Mouse (Mus musculus) intestine, postnatal 0 days (tissue): ENCODE measurements around the gene Krtap4-1. TPM values are rescaled to one million over a fixed set of nuclear protein-coding genes. Genes with fewer than 3 reads are reported as not detected.
"Not testable (repeated sequence)": the region's sequence is repeated elsewhere in the genome, so short reads cannot be mapped to it uniquely, and the experiment has no call there.

Source experiments
- ATAC-seq: fragments of 200-750 bp; cut with Nextera tagmentation; 2 replicates; pipeline ENCODE4 v1.8.0; 2017; ENCODE audit warnings: mild to moderate bottlenecking, moderate TSS enrichment, moderate library complexity
- H3K27ac ChIP-seq: fragments of 300-500 bp; sonication (generic); 2 replicates; pipeline ENCODE4 v1.5.1; 2014; ENCODE audit warnings: mild to moderate bottlenecking, low read depth, low read length, moderate library complexity
- H3K27me3 ChIP-seq: fragments of 300-500 bp; sonication (generic); replicated peaks from 2 replicates; pipeline ENCODE4 v1.6.1; 2014; ENCODE audit warnings: low read length, mixed read lengths; ENCODE audit not compliant: control insufficient read depth, insufficient read depth
- H3K36me3 ChIP-seq: fragments of 300-500 bp; sonication (generic); 2 replicates; pipeline ENCODE4 v1.6.1; 2014; ENCODE audit warnings: mild to moderate bottlenecking, moderate library complexity; ENCODE audit not compliant: control insufficient read depth, insufficient read depth
- H3K4me1 ChIP-seq: fragments of 300-500 bp; sonication (generic); replicated peaks from 2 replicates; pipeline ENCODE4 v1.6.1; 2014; ENCODE audit warnings: antibody characterized with exemption, low read length, mixed read lengths; ENCODE audit not compliant: control insufficient read depth, insufficient read depth
- H3K4me2 ChIP-seq: fragments of 300-500 bp; sonication (generic); replicated peaks from 2 replicates; pipeline ENCODE4 v1.6.1; 2014; ENCODE audit warnings: low read depth, mild to moderate bottlenecking, moderate library complexity
- H3K4me3 ChIP-seq: fragments of 300-500 bp; sonication (generic); 2 replicates; pipeline ENCODE4 v1.5.1; 2014; ENCODE audit warnings: low read depth, low read length
- H3K9ac ChIP-seq: fragments of 300-500 bp; sonication (generic); 2 replicates; pipeline ENCODE4 v1.6.1; 2014; ENCODE audit warnings: mild to moderate bottlenecking, low read depth, low read length
- H3K9me3 ChIP-seq: fragments of 300-500 bp; sonication (generic); 2 replicates; pipeline ENCODE4 v1.6.1; 2016; ENCODE audit warnings: mixed run types; ENCODE audit not compliant: control insufficient read depth
- CTCF ChIP-seq: sonication (generic); IDR thresholded peaks from 2 replicates; pipeline ENCODE4 v1.5.1; 2016; ENCODE audit warnings: low read depth, mild to moderate bottlenecking, control low read depth, antibody characterized with exemption, moderate library complexity
- WGBS: fragments of 180-500 bp; shearing (Covaris S2); extraction: QIAGEN DNeasy Blood & Tissue Kit; methylation state at CpG from one replicate; pipeline ENCODE4 v1.1.7; 2014; 5-methylcytosine and 5-hydroxymethylcytosine counted together
- polyA plus RNA-seq: library from polyadenylated mRNA; unstranded; fragments of >200 nt; fragmentation: Nextera tagmentation; extraction: Ambion mirVana; gene quantifications from 2 replicates; pipeline ENCODE4 v1.2.1, GENCODE M21; 2015

The Krtap4-1 gene
- polyA plus RNA-seq, 1 experiment from 2014 or later = not detected

DNA sequence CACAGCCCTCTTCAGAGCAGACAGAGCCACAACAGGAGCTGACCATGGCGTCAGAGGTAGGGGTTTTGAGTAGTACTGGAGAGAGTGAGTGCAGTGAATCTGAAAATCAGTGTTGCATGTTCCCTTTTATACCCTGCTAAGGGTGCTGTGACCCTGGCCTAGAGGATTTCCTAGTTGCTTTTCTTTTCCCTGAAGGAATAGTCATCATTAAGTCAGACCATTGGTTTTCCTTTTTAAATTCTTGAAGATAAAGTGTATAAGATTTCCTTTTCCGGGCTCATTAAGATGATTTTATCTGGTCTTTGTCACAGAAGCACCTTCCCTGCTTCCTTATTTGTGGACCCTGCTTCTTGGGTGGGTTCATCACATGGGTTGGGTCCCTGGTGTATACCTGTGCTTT lies 22.1 kb upstream of the Krtap4-1 start, which contains the start of gene Gm11555:
Gene Gm11555 (minus strand): TSS at position 101 of the 400 bp plus-strand sequence.
- H3K9ac ChIP-seq = no peak within 1 kb of the TSS
- WGBS = 84% methylated on average over 2 of the region's 2 CpGs
- H3K36me3 ChIP-seq = no peaks in the 10 kb centered on the region
- no peaks in the 10 kb centered on the region for H3K27me3 ChIP-seq
- no peak for ATAC-seq
- no peaks in the 10 kb centered on the region for H3K4me1 ChIP-seq
- no peak within 1 kb of the TSS for H3K4me3 ChIP-seq
- H3K27ac ChIP-seq = no peak within 1 kb of the TSS
- H3K9me3 ChIP-seq = no peaks in the 10 kb centered on the region
- H3K4me2 ChIP-seq = no peak within 1 kb of the TSS
- no peak for TF ChIP-seq CTCF

GRCm38 (mm10) chr11:99646444-99646843 lies 18.4 kb upstream of the Krtap4-1 start:
- 85% methylated on average over 15 of the region's 15 CpGs for WGBS
- Histone ChIP-seq H3K9ac (no peak overlapping the region), H3K4me1 (no peaks in the 10 kb centered on the region), H3K4me2 (no peak overlapping the region), H3K9me3 (no peaks in the 10 kb centered on the region), H3K27me3 (no peaks in the 10 kb centered on the region), H3K4me3 (no peak overlapping the region), H3K36me3 (no peaks in the 10 kb centered on the region), H3K27ac (no peak overlapping the region)
- ATAC-seq = no peak
- TF ChIP-seq CTCF = no peak

- Histone ChIP-seq H3K4me1 (no peaks in the 10 kb centered on the region), H3K27ac (no peak overlapping the region), H3K9me3 (no peaks in the 10 kb centered on the region), H3K4me3 (no peak overlapping the region), H3K36me3 (no peaks in the 10 kb centered on the region), H3K9ac (no peak overlapping the region), H3K4me2 (no peak overlapping the region), H3K27me3 (no peaks in the 10 kb centered on the region)
- TF ChIP-seq CTCF = no peak
- 74% methylated on average over 3 of the region's 3 CpGs for WGBS
- no peak for ATAC-seq
Measured at GRCm38 (mm10) chr11:99644351-99644750, 16.3 kb upstream of the Krtap4-1 start.

DNA sequence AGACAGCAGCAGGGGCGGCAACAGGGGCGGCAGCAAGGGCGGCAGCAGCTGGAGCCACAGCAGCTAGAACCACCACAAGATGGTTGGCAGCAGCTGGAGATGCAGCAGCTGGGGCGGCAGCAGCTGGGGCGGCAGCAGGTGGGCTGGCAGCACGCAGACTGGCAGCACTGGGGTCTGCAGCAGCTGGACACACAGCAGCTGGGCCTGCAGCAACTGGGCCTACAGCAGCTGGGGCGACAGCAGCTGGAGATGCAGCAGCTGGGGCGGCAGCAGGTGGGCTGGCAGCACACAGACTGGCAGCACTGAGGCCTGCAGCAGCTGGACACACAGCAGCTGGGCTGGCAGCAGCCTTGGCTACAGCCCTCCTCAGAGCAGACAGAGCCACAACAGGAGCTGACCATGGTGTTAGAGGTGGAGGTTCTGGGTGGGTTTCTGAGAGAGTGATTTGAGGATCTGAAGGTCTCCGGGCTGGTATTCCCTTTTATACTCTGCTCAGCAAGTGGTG lies 15.6 kb upstream of the Krtap4-1 start, which contains the start of gene Krtap4-7:
Gene Krtap4-7 (minus strand): TSS at position 455 of the 505 bp plus-strand sequence.
- not testable (repeated sequence) for ATAC-seq, H3K36me3 ChIP-seq, H3K27me3 ChIP-seq, H3K4me3 ChIP-seq, H3K9ac ChIP-seq, H3K4me1 ChIP-seq, H3K4me2 ChIP-seq, H3K9me3 ChIP-seq, H3K27ac ChIP-seq
- WGBS = 73% methylated on average over 9 of the region's 9 CpGs

- Histone ChIP-seq H3K4me3 (no peak overlapping the region), H3K9ac (no peak overlapping the region), H3K4me2 (no peak overlapping the region), H3K4me1 (no peaks in the 10 kb centered on the region), H3K9me3 (no peaks in the 10 kb centered on the region), H3K27me3 (no peaks in the 10 kb centered on the region), H3K27ac (no peak overlapping the region), H3K36me3 (no peaks in the 10 kb centered on the region)
- 23% methylated on average over 1 of the region's 1 CpGs for WGBS
- no peak for TF ChIP-seq CTCF
- no peak for ATAC-seq
Measured at GRCm38 (mm10) chr11:99640926-99641325, 12.9 kb upstream of the Krtap4-1 start.

- ATAC-seq = no peak
- WGBS = 71% methylated on average over 1 of the region's 1 CpGs
- no peaks in the 10 kb centered on the region for H3K27me3 ChIP-seq
- H3K36me3 ChIP-seq = no peaks in the 10 kb centered on the region
- no peak overlapping the region for H3K9ac ChIP-seq
- no peaks in the 10 kb centered on the region for H3K9me3 ChIP-seq
- H3K27ac ChIP-seq = no peak overlapping the region
- no peak overlapping the region for H3K4me2 ChIP-seq
- no peak overlapping the region for H3K4me3 ChIP-seq
- H3K4me1 ChIP-seq = no peaks in the 10 kb centered on the region
- no peak for TF ChIP-seq CTCF
Measured at GRCm38 (mm10) chr11:99637086-99637485, 9.0 kb upstream of the Krtap4-1 start.

- Histone ChIP-seq H3K4me2 (no peak within 1 kb of the TSS), H3K4me3 (no peak within 1 kb of the TSS), H3K9me3 (no peaks in the 10 kb centered on the region), H3K9ac (no peak within 1 kb of the TSS), H3K27ac (no peak within 1 kb of the TSS), H3K27me3 (no peaks in the 10 kb centered on the region), H3K4me1 (no peaks in the 10 kb centered on the region), H3K36me3 (no peaks in the 10 kb centered on the region)
- WGBS = 45% methylated on average over 8 of the region's 8 CpGs
- no peak for TF ChIP-seq CTCF
- no peak for ATAC-seq
Measured at GRCm38 (mm10) chr11:99634653-99635134, 6.7 kb upstream of the Krtap4-1 start, which contains the start of gene Krtap4-2. TSS of gene Krtap4-2 (minus strand) at chr11:99635084.
